Mouse (Mus musculus) heart, postnatal 0 days (tissue): ENCODE results near the gene Slc8b1.

Source experiments
- CTCF ChIP-seq: IDR thresholded peaks from 2 replicates; pipeline ENCODE4 v1.5.1; 2016; ENCODE audit warnings: antibody characterized with exemption, control low read depth, low read depth
- EP300 ChIP-seq: IDR thresholded peaks from 2 replicates; pipeline ENCODE4 v1.6.1; 2016; ENCODE audit warnings: antibody characterized with exemption, low read depth

DNA sequence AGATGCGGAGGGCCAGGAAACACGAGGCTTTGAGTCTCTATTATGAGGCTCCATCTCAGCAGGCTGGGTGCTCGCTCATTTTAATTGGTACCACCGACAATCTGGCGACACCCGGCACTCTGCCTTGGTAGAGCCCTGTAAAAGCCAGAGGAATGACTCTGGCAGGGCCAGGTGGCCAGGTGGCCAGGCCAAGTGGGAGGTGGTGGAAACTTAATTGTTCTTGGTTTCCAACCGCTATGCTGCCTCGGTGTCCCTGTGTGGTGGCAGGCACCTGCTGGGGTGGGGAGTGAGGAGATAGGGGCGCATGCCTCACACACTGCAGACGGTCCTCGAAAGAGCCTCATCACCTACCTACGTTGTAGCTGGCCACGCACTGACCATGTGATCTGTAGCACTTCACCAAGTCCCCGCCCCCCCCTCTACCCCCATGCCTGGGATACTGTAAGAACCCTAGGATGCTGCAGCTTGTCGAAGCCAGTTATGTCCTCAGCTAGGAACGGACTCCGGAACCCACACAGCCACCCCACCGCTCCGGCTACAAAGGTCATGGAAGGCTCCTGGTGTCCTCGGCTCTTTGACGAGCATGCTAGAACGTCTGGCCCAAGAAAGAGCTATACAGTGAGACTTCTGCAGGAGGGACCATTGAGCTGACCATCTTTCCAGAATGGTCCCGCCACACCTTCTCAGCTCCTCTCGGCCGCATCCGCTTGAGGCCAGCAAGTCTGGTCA, 69.1 kb downstream of the Slc8b1 start:
- no peak for TF ChIP-seq CTCF
- TF ChIP-seq EP300: no peak
